Mouse (Mus musculus) gastrocnemius, adult 2 months (tissue): ENCODE results near the gene Txndc17. TPM values are rescaled to one million over a fixed set of nuclear protein-coding genes. Genes with fewer than 3 reads are reported as not detected.

Experiments
- DNase-seq: peaks from one replicate; pipeline ENCODE4 v3.0.0; 2022
- H3K27ac ChIP-seq: fragments of 200-600 bp; 2 replicates; pipeline ENCODE4 v1.8.1; 2022; ENCODE audit warnings: mild to moderate bottlenecking
- H3K4me3 ChIP-seq: fragments of 200-600 bp; 2 replicates; pipeline ENCODE4 v1.8.1; 2022; ENCODE audit warnings: mild to moderate bottlenecking, moderate library complexity
- CTCF ChIP-seq: fragments of 200-600 bp; IDR thresholded peaks from 2 replicates; pipeline ENCODE4 v1.8.1; 2022; ENCODE audit warnings: antibody characterized with exemption, mild to moderate bottlenecking, moderate library complexity
- intact Hi-C: fragments of 180-260 bp; cut with DNase I; formaldehyde crosslinking; loops from one replicate; pipeline ENCODE4 v1.15.1; 2025
- total RNA-seq, 2 experiments: library from RNA; stranded (reverse); gene quantifications; 2 replicates each; pipeline ENCODE4 v1.2.3; 2021

Gene Txndc17
- total RNA-seq, 2 experiments from 2014 or later: 29.2 to 30.4 TPM

DNA sequence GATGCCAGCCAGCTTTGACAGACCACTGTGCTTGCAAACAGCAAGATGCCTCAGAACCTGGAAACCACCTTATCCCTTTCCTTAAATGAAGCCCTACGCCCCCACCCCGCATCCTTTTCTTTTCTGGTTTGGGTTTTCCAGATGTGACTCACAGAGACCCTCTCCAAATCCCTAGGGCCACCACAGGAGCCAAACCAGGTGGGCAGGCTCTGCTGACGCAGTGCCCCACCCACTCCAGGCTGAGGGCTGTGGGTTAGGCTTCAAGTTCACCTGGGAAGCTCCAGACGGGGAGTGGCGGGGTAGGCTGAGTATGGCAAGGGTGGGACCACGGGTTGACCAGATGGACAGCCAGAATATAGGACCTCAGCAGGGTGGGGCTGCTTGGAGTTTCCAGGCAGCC, 19.6 kb downstream of the Txndc17 start:
- no peak for DNase-seq
- H3K27ac ChIP-seq: no peak overlapping the region
- TF ChIP-seq CTCF: no peak
- intact Hi-C loops: loop anchor here (5.0 kb wide), 1 partner anchor 335 kb away; no protein-coding TSS in a partner anchor
- H3K4me3 ChIP-seq: no peak overlapping the region

DNA sequence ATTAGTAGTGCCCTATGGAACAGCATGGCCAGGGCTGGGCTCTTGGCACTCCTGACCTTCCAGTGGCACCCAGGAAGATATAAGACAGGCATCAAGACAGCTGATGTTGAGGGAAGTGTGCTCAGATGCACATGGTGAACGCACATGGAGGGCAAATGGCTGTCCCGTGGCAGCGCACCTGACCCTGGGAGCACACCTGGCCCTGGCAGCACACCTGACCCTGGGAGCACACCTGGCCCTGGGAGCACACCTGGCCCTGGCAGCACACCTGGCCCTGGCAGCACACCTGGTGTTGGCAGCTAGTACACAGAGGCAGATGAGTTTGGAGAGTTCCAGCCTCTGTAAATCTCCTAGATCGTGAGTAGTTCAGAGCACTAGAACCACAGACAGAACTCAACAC, 21.2 kb downstream of the Txndc17 start:
- intact Hi-C loops: loop anchor here (5.0 kb wide), 1 partner anchor 334 kb away; no protein-coding TSS in a partner anchor
- no peak for TF ChIP-seq CTCF

DNA sequence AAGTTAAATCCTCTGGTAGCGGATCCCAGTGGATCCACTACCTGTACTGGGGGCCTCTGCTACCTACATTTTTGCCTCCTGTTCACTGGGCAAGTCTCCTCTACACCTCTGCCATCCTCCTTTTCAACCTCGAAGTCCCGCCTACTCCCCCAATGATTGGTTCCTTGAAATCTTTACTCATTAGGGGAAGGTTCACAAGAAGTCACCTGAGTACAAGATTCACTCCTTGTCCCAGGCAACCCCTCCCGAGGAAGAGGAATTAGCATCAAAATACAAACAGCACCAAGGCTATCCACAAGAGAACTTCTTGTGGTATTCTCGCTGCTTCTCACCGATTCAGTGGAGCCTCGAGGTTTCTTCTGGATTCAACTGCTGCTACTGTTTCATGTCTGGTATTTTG, 24.7 kb downstream of the Txndc17 start:
- TF ChIP-seq CTCF: no peak
- DNase-seq: no peak
- Histone ChIP-seq H3K27ac (no peak overlapping the region), H3K4me3 (no peak overlapping the region)
- intact Hi-C loops: no loop called here

More for the DNA sequence above, 21.2 kb downstream of the Txndc17 start:
- H3K4me3 ChIP-seq: no peak overlapping the region
- no peak overlapping the region for H3K27ac ChIP-seq
- no peak for DNase-seq

DNA sequence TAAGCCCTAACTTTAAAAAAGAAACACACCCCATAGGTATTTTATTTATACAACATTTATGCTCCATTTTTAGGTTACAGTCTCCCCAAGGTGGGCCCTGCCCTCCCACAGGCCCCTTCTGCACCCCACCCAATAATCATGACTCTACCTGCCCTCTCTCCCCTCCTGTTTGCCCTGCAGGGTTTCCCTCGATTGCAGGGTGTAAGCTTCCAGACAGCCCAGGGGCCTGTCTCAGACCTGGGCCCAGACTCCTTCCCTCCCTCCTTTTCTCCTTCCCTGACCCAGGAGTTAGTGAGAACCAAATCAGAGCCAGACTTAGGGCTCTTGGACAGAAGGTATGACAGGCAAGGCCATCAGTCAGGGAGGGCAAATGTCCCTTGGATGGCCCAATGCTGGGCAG, 25.6 kb downstream of the Txndc17 start:
- DNase-seq: no peak
- no peak overlapping the region for H3K4me3 ChIP-seq
- intact Hi-C loops: no loop called here
- H3K27ac ChIP-seq: no peak overlapping the region
- TF ChIP-seq CTCF: no peak

DNA sequence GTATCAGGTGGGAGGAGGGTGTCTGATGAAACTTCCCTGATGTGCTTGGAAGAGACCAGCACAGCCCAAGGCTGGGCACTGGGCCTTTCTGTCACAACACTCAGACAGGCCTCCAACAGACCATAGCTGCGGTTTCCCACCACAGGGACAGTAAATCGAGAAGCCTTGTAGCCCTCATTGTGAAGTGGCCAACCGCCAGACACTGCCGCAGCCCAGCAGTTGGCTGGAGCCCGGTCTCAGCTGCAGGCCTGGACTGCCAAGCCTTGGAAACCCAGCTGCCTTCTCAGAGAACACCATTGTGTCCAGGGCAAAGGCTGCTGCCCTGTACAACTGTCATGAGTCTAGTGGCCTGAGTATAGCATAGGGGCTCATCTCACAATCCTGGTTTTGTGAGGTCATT, 26.7 kb downstream of the Txndc17 start:
- Histone ChIP-seq H3K27ac (no peak overlapping the region), H3K4me3 (no peak overlapping the region)
- intact Hi-C loops: no loop called here
- peak; percentile 66 for DNase-seq
- no peak for TF ChIP-seq CTCF

DNA sequence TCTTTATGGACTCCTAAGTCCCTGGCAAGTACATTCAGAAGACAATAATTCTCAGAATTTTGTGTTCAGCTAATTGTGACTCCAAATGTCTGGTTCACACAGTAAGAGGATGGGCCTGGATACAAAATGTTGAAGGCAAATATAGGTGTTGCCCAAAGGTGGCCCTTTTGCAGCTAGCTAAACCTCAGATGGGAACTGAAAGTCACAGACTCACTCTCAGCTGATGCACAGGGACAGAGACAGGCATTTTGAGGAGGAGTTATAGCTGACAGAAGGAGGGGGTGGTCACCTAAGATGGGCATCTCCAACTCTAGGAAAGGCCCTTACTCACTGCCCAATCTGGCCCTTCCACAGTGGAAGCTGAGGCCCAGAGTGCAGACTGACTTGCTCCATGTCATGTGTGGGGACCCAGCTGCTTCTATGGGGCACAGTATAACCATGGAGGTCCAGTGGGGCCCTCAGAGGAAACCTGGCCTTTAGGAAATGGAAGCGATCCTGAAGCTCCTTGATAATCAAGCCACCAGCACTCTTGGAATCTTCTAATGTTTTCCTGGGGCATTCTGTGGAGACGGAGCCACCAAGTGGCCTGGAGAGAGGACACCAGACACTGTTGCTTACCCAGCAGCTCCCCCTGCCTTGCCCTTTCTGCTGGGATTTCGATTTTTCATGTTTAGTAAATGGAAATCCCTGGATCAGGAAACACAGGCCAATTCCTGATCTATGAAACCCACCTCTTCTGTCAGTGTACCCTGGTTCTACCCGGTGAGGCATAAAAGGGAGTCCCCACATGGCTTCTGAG, 32.9 kb downstream of the Txndc17 start:
- TF ChIP-seq CTCF: no peak
- intact Hi-C loops: no loop called here

GRCm38 (mm10) chr11:72245196-72245753, 37.9 kb downstream of the Txndc17 start:
- Histone ChIP-seq H3K27ac (no peak overlapping the region), H3K4me3 (no peak overlapping the region)
- no peak for DNase-seq
- intact Hi-C loops: no loop called here
- no peak for TF ChIP-seq CTCF

More for the DNA sequence above, 32.9 kb downstream of the Txndc17 start:
- H3K27ac ChIP-seq: no peak overlapping the region
- DNase-seq: no peak
- H3K4me3 ChIP-seq: no peak overlapping the region

GRCm38 (mm10) chr11:72255629-72256028, 48.3 kb downstream of the Txndc17 start:
- Histone ChIP-seq H3K4me3 (no peak overlapping the region), H3K27ac (no peak overlapping the region)
- no peak for DNase-seq
- intact Hi-C loops: no loop called here
- TF ChIP-seq CTCF: no peak

DNA sequence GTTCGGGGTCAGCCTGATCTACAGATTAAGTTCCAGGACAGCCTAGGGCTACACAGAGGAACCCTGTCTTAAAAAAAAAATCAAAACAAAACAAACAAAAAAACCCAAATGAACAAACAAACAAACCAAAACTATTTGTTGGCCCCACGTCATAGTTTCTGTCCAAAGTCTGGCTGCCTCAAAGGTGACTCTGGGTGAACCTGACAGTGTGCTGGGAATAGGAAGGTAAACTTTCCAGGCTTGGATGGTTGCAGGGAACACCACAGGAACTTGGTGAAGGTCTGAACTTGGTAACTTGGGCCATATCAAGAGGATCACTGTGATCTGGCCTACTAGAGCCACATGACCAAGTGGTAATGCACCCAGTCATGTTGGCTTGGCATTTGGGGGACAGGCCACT, 49.1 kb downstream of the Txndc17 start:
- intact Hi-C loops: no loop called here

More for the DNA sequence above, 49.1 kb downstream of the Txndc17 start:
- H3K27ac ChIP-seq: no peak overlapping the region
- H3K4me3 ChIP-seq: no peak overlapping the region
- no peak for DNase-seq
- TF ChIP-seq CTCF: no peak

Other genes with a start within 250 kb of the Txndc17 start
- not detected for gene Aipl1, start 170.0 kb upstream of the Txndc17 start, total RNA-seq
- not detected for gene Pimreg, start 165.5 kb upstream of the Txndc17 start, total RNA-seq
- gene Pitpnm3, start 71.8 kb upstream of the Txndc17 start, total RNA-seq: 1 to 10 TPM; 1.7 to 2.2 TPM
- gene Gm43951, start 707 bp upstream of the Txndc17 start, total RNA-seq: under 1 TPM; 0.20 to 0.25 TPM
- 1 to 10 TPM; 2.0 to 2.6 TPM for gene 4933427D14Rik, start 88 bp upstream of the Txndc17 start, total RNA-seq
- gene Med31, start 8.0 kb downstream of the Txndc17 start, total RNA-seq: 1 to 10 TPM; 7.2 to 8.2 TPM
- gene Slc13a5, start 59.7 kb downstream of the Txndc17 start, total RNA-seq: not detected
- 1 to 10 TPM; 3.4 to 3.7 TPM for gene Xaf1, start 94.1 kb downstream of the Txndc17 start, total RNA-seq
- gene Fbxo39, start 106.9 kb downstream of the Txndc17 start, total RNA-seq: not detected
- 1 to 10 TPM in 1 of 2 experiments, under 1 TPM in 1; 0.33 to 2.6 TPM for gene Tekt1, start 154.9 kb downstream of the Txndc17 start, total RNA-seq
- 100 to 1,000 TPM; 238 to 342 TPM for gene Smtnl2, start 204.2 kb downstream of the Txndc17 start, total RNA-seq
- 1 to 10 TPM in 1 of 2 experiments, under 1 TPM in 1; 0.67 to 5.5 TPM for gene Ggt6, start 228.0 kb downstream of the Txndc17 start, total RNA-seq
- 10 to 100 TPM; 60.2 to 60.9 TPM for gene Mybbp1a, start 233.8 kb downstream of the Txndc17 start, total RNA-seq